Mouse (Mus musculus) forebrain, embryonic 12.5 days (tissue): Measurements from ENCODE around the gene Lcn9. TPM values are rescaled to one million over a fixed set of nuclear protein-coding genes. Genes with fewer than 3 reads are reported as not detected.
A peak's percentile ranks its signal among the peaks of the same experiment; 100 is the strongest.

Experiments
- ATAC-seq: fragments of 200-750 bp; cut with Nextera tagmentation; 2 replicates; pipeline ENCODE4 v1.8.0; 2017; ENCODE audit warnings: moderate TSS enrichment; ENCODE audit not compliant: low FRiP score
- H3K27ac ChIP-seq: fragments of 300-500 bp; sonication (generic); 2 replicates; pipeline ENCODE4 v1.5.1; 2016; ENCODE audit warnings: mild to moderate bottlenecking
- H3K27me3 ChIP-seq: fragments of 300-500 bp; sonication (generic); 2 replicates; pipeline ENCODE4 v1.6.1; 2016; ENCODE audit warnings: mild to moderate bottlenecking
- H3K36me3 ChIP-seq: fragments of 300-500 bp; sonication (generic); replicated peaks from 2 replicates; pipeline ENCODE4 v1.6.1; 2016; ENCODE audit warnings: mild to moderate bottlenecking
- H3K4me1 ChIP-seq: fragments of 300-500 bp; sonication (generic); 2 replicates; pipeline ENCODE4 v1.6.1; 2016
- H3K4me2 ChIP-seq: fragments of 300-500 bp; sonication (generic); 2 replicates; pipeline ENCODE4 v1.6.1; 2016; ENCODE audit warnings: mild to moderate bottlenecking, moderate library complexity
- H3K4me3 ChIP-seq: fragments of 300-500 bp; sonication (generic); replicated peaks from 2 replicates; pipeline ENCODE4 v1.5.1; 2016; ENCODE audit warnings: mild to moderate bottlenecking
- H3K9ac ChIP-seq: fragments of 300-500 bp; sonication (generic); 2 replicates; pipeline ENCODE4 v1.6.1; 2016; ENCODE audit warnings: mild to moderate bottlenecking
- H3K9me3 ChIP-seq: fragments of 300-500 bp; sonication (generic); 2 replicates; pipeline ENCODE4 v1.6.1; 2016
- WGBS: fragments of 180-500 bp; shearing (Covaris S2); methylation state at CpG from one replicate; pipeline ENCODE4 v1.1.7; 2016; 5-methylcytosine and 5-hydroxymethylcytosine counted together
- polyA plus RNA-seq: library from polyadenylated mRNA; unstranded; fragments of >200 nt; fragmentation: Nextera tagmentation; extraction: Ambion mirVana; gene quantifications from 2 replicates; pipeline ENCODE4 v1.2.1, GENCODE M21; 2016

Lcn9 gene
- polyA plus RNA-seq, 1 experiment from 2014 or later = not detected

DNA sequence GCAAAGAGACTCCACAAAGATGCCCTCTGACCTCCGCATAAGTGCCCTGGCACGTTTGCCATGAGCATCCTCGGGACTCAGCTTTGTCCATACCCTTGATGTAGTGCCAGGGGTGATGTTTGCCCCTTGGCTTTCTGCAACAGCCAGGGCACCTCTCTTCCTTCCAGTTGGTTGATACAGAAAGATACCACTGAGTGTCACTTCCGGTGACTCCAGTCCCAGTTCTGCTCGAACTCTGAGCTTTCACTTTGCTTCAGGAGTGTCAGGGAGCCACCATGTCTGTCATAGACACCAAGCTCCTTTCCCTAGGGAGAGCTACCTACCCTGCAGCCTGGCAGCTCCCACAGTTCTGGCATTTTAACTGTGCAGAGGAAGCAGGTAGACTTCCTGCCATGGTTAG is 31.0 kb downstream of the Lcn9 start:
- 83% methylated on average over 5 of the region's 5 CpGs for WGBS
- no peak overlapping the region for H3K4me3 ChIP-seq
- H3K36me3 ChIP-seq = no peaks in the 10 kb centered on the region
- no peak overlapping the region for H3K9ac ChIP-seq
- no peak overlapping the region for H3K27ac ChIP-seq
- H3K27me3 ChIP-seq = no peaks in the 10 kb centered on the region
- no peaks in the 10 kb centered on the region for H3K9me3 ChIP-seq
- ATAC-seq = no peak
- no peak overlapping the region for H3K4me2 ChIP-seq
- no peaks in the 10 kb centered on the region for H3K4me1 ChIP-seq

DNA sequence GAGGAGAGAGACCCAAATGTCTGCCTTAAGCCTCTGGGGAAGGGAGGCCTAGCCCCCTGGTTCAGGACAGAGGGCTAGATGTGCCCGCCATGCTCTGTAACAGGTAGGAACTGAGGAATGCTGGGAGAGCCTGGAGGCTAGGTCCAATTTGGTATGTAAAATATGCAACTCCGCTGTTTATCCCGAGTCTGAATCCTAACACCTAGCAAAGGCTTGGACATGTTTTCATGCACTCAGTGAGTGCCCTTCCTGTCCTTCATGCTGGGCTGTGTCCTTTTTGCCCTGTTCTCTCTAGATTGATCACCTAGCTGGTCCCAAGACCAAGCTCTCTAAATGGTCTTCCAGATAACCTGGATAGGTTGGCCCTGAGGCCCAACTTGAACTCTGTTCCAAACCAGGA is 36.9 kb downstream of the Lcn9 start:
- ATAC-seq = no peak
- H3K36me3 ChIP-seq = no peaks in the 10 kb centered on the region
- H3K27me3 ChIP-seq = peaks cover 26% of the 10 kb centered on the region
- H3K9ac ChIP-seq = no peak overlapping the region
- 84% methylated on average over 3 of the region's 3 CpGs for WGBS
- H3K4me3 ChIP-seq = no peak overlapping the region
- no peaks in the 10 kb centered on the region for H3K9me3 ChIP-seq
- peaks cover 15% of the 10 kb centered on the region for H3K4me1 ChIP-seq
- H3K4me2 ChIP-seq = no peak overlapping the region
- H3K27ac ChIP-seq = no peak overlapping the region

DNA sequence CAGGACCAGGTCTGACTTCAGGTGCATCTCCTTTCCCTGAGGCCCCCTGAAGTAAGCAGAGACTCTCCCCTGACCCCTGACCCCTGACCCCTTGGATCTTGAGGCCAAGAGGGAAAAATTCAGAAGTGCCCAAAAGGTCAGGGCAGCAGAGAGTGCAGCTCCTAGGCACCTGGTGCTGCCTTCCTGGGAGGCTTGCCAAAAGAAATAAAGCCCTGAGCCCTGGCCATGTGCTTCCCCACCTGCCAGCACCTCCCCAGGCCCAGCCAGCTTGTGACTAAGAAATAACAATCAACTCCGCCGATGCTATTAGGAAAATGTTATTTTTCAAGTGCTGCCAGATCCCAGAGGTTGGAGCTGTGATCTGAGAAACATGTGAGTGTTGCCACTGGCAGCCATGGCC is 39.1 kb downstream of the Lcn9 start:
- peaks cover 48% of the 10 kb centered on the region for H3K27me3 ChIP-seq
- H3K4me3 ChIP-seq = no peak overlapping the region
- H3K9me3 ChIP-seq = no peaks in the 10 kb centered on the region
- no peak overlapping the region for H3K4me2 ChIP-seq
- WGBS = 84% methylated on average over 2 of the region's 2 CpGs
- H3K27ac ChIP-seq = no peak overlapping the region
- no peak overlapping the region for H3K9ac ChIP-seq
- peaks cover 15% of the 10 kb centered on the region for H3K4me1 ChIP-seq
- H3K36me3 ChIP-seq = no peaks in the 10 kb centered on the region
- ATAC-seq = no peak

DNA sequence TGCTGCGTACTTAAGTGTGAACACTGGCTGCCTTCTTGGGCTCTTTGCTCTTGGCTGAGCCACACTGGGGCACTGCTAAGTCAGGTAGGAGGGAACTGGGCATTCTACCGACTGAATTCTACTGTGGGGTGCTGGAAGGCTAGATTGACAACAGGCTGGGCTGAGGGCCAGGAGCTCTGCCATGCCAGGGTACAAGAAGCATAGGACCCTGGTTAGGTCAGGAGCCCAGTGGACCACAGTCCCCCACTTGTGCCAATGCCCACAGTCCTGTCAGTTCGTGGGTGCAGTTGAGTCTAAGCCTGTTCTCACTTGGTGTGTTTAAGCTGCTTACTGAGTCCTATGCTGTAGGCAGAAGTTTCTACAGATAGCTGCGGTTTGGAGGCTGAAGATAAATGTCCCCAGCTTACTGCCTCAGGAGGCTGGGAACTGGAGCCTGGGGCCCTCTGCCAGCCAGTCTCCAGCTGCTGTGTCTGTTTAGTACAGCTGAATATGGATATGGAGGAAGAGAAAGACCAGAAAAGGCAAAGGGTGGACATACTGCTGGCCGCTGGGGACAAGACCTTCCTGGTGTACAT is 39.8 kb downstream of the Lcn9 start:
- Histone ChIP-seq H3K4me1 (peaks cover 15% of the 10 kb centered on the region), H3K27me3 (peaks cover 50% of the 10 kb centered on the region), H3K4me3 (no peak overlapping the region), H3K36me3 (no peaks in the 10 kb centered on the region), H3K9ac (no peak overlapping the region), H3K27ac (no peak overlapping the region), H3K4me2 (peak overlapping the region; percentile 100), H3K9me3 (no peaks in the 10 kb centered on the region)
- no peak for ATAC-seq
- 62% methylated on average over 5 of the region's 5 CpGs for WGBS

DNA sequence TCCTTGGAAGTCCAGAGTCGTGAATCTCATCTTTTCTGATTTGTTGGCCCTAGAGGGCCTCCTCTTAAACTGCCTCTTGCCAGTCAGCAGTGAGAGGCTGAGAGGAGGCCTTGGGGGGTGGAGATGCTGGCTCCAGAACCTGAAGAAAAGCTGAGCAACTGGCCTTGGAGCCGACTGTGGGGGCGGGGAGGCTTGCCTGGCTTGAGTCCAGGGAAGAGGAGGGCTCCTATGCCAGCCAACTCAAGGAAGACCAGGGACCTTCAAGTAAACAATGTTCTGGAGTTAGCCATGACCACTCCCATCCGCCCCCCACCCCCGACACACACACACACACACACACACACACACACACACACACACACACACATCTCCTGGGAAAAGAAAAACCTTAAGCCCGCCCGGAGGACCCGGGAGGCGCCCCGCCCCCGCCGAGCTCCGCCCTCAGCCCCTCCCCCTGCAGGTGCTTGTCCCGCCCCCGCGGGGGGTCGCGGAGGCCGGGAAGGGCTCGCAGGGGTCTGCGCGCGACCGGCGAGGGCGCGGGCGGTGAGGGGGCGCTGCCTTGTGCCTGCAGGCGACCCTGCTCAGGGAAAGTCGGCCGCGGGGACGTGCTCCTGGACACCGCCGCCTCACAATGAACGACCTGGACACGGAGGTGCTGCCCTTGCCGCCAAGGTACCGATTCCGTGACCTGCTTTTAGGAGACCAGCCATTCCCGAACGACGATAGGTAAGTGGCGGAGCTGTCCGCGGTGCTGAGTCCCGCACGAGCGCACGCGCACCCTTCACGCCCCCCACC is 40.6 kb downstream of the Lcn9 start, which contains the start of gene Kcnt1:
Kcnt1 (plus strand) TSS at position 398 of the 795 bp plus-strand sequence.
- H3K4me3 ChIP-seq = peak within 1 kb of the TSS; percentile 59
- no peaks in the 10 kb centered on the region for H3K9me3 ChIP-seq
- ATAC-seq = peak; percentile 51; the same call in 1 of the 2 replicates
- H3K4me2 ChIP-seq = peak within 1 kb of the TSS; percentile 100
- H3K4me1 ChIP-seq = peaks cover 15% of the 10 kb centered on the region
- no peak within 1 kb of the TSS for H3K27ac ChIP-seq
- peak within 1 kb of the TSS; percentile 50 for H3K9ac ChIP-seq
- no peaks in the 10 kb centered on the region for H3K36me3 ChIP-seq
- peaks cover 53% of the 10 kb centered on the region for H3K27me3 ChIP-seq
- 1% methylated on average over 41 of the region's 53 CpGs for WGBS

DNA sequence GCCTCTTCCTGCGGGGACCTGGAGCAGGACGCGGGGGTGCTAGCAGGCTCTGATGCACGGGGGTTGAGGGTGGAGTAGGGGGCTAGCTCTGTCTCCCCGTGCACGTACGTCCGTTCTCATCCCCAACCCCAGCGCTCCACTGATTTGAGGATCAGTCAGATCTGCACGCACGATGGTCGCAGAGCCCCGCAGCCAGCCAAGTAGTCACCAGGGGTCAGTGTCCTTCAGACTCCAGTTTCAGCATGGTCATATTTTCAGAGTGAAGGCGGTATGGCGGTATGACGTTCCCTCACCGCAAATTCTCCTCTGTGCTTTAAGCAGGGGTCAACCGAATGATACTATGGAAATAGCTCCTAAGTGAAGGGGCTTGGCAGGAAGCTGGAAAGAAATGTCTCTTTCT is 41.3 kb downstream of the Lcn9 start:
- Histone ChIP-seq H3K9ac (peak overlapping the region; percentile 50), H3K36me3 (no peaks in the 10 kb centered on the region), H3K4me3 (peak overlapping the region; percentile 59), H3K4me2 (peak overlapping the region; percentile 100), H3K27ac (no peak overlapping the region), H3K9me3 (no peaks in the 10 kb centered on the region), H3K27me3 (peaks cover 53% of the 10 kb centered on the region), H3K4me1 (peaks cover 15% of the 10 kb centered on the region)
- 0 out of 2 replicates have a peak, but pooled peaks have one; percentile 3 for ATAC-seq
- 5% methylated on average over 18 of the region's 18 CpGs for WGBS

DNA sequence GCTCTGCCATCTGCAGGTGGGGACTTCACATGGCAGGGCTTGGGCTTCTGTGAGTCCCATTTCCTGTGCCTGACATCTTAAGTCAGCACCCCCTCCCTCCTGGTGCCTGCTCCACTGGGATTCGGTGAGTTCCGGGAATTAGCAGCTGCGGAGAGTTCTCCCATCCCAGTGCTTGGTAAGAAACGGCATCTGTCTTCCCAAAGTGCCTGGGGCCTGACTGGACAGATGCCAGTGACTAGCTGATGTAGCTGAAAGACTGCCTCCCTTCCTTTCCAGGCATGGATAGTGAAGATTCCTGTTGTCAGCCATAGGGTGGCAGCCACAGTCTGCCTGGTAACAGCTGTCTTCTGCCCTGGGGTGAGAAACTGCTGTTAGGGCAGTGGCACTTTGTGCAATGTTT is 42.5 kb downstream of the Lcn9 start:
- Histone ChIP-seq H3K9ac (no peak overlapping the region), H3K36me3 (no peaks in the 10 kb centered on the region), H3K27ac (no peak overlapping the region), H3K27me3 (peaks cover 53% of the 10 kb centered on the region), H3K9me3 (no peaks in the 10 kb centered on the region), H3K4me1 (peaks cover 15% of the 10 kb centered on the region), H3K4me2 (no peak overlapping the region), H3K4me3 (no peak overlapping the region)
- 0 out of 2 replicates have a peak, but pooled peaks have one; percentile 14 for ATAC-seq
- 17% methylated on average over 4 of the region's 4 CpGs for WGBS

DNA sequence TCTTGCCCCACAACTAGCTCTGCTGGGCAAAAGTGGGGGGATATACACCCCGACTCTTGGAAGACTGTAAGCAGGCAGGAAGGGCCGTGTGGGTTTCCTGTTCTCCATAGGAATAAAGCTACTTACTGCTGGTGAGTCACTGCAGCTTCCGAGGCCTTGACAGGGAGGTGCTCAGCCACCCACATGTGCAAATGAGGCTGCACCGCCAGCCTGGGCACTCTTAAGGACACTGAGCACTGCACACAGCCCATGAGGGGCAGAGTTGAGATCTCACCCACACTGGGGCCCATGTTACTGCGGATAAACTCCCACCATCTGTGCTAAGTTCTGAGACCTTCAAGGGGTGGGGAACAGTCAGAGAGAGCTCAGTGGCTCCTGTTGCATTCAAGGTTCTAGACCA is 43.7 kb downstream of the Lcn9 start:
- ATAC-seq = no peak
- no peak overlapping the region for H3K4me3 ChIP-seq
- no peak overlapping the region for H3K9ac ChIP-seq
- no peak overlapping the region for H3K27ac ChIP-seq
- H3K9me3 ChIP-seq = no peaks in the 10 kb centered on the region
- H3K4me2 ChIP-seq = no peak overlapping the region
- H3K27me3 ChIP-seq = peaks cover 53% of the 10 kb centered on the region
- WGBS = 69% methylated on average over 5 of the region's 5 CpGs
- no peaks in the 10 kb centered on the region for H3K36me3 ChIP-seq
- peaks cover 15% of the 10 kb centered on the region for H3K4me1 ChIP-seq

Other genes with a start within 250 kb of the Lcn9 start
- 5.2 and 5.9 TPM in 2 replicates for gene Mamdc4, start 248.3 kb upstream of the Lcn9 start, polyA plus RNA-seq
- 154 and 158 TPM in 2 replicates for gene Phpt1, start 247.9 kb upstream of the Lcn9 start, polyA plus RNA-seq
- gene Ajm1, start 241.4 kb upstream of the Lcn9 start, polyA plus RNA-seq = 0.91 and 1.5 TPM in 2 replicates
- gene Rabl6, start 214.6 kb upstream of the Lcn9 start, polyA plus RNA-seq = 76.6 and 76.8 TPM in 2 replicates
- gene Ccdc183, start 205.5 kb upstream of the Lcn9 start, polyA plus RNA-seq = 0.22 and 0.23 TPM in 2 replicates
- gene Tmem141, start 201.1 kb upstream of the Lcn9 start, polyA plus RNA-seq = 13.2 and 13.4 TPM in 2 replicates
- 0.83 and 0.88 TPM in 2 replicates for gene Fcna, start 195.1 kb upstream of the Lcn9 start, polyA plus RNA-seq
- gene Lcn8, start 170.0 kb upstream of the Lcn9 start, polyA plus RNA-seq = not detected in 2 replicates
- not detected in 2 replicates for gene Lcn5, start 165.2 kb upstream of the Lcn9 start, polyA plus RNA-seq
- not detected in 2 replicates for gene Lcn6, start 146.4 kb upstream of the Lcn9 start, polyA plus RNA-seq
- not detected in 2 replicates for gene Lcn10, start 140.4 kb upstream of the Lcn9 start, polyA plus RNA-seq
- not detected in 2 replicates for gene Obp2a, start 123.1 kb upstream of the Lcn9 start, polyA plus RNA-seq
- gene Bmyc, start 116.4 kb upstream of the Lcn9 start, polyA plus RNA-seq = 81.0 and 81.8 TPM in 2 replicates
- not detected in 2 replicates for gene Obp2b, start 86.1 kb upstream of the Lcn9 start, polyA plus RNA-seq
- gene Lcn3, start 57.6 kb upstream of the Lcn9 start, polyA plus RNA-seq = not detected in 2 replicates
- gene Lcn11, start 46.1 kb upstream of the Lcn9 start, polyA plus RNA-seq = not detected in 2 replicates
- not detected in 2 replicates for gene Gm13539, start 40.9 kb upstream of the Lcn9 start, polyA plus RNA-seq
- not detected in 2 replicates for gene Glt6d1, start 7.3 kb upstream of the Lcn9 start, polyA plus RNA-seq
- gene Sohlh1, start 24.1 kb downstream of the Lcn9 start, polyA plus RNA-seq = not detected in 2 replicates
- gene Kcnt1, start 40.6 kb downstream of the Lcn9 start, polyA plus RNA-seq = 1.6 and 2.0 TPM in 2 replicates
- 71.7 and 80.5 TPM in 2 replicates for gene Camsap1, start 160.1 kb downstream of the Lcn9 start, polyA plus RNA-seq
- gene Ubac1, start 198.6 kb downstream of the Lcn9 start, polyA plus RNA-seq = 86.7 and 88.6 TPM in 2 replicates